Mouse (Mus musculus) layer of hippocampus, postnatal 14 days (tissue): ENCODE results near the gene 9030612E09Rik. TPM values are rescaled to one million over a fixed set of nuclear protein-coding genes. Genes with fewer than 3 reads are reported as not detected.

Source experiments
- DNase-seq, 2 experiments: peaks; one replicate each; pipeline ENCODE4 v3.0.0; 2021 to 2022; ENCODE audit warnings: low spot score in 2 of 2, mixed read lengths in 1 of 2
- long read RNA-seq, 2 experiments: library from polyadenylated mRNA; stranded (forward); transcript quantifications; one replicate each; pipeline ENCODE4 v2.0.0; 2021
- total RNA-seq, 2 experiments: library from RNA; stranded (reverse); gene quantifications; 2 replicates each; pipeline ENCODE4 v1.2.3; 2021

9030612E09Rik gene
- total RNA-seq = 1 to 10 TPM; 1.4 to 2.2 TPM
- long read RNA-seq, experiment 1, partial matches to known transcripts = 0 of 2 reads
- long read RNA-seq, experiment 1, other reads (novel, unspliced or antisense) = 1 of 2 reads
- long read RNA-seq, experiment 2, partial matches to known transcripts = 0 of 2 reads
- long read RNA-seq, experiment 2, other reads (novel, unspliced or antisense) = 0 of 2 reads

- DNase-seq = peak; percentile 83 to 85
Observed at GRCm38 (mm10) chr10:43174326-43175155, at the start of gene 9030612E09Rik, which contains the start of gene Sobp. 9030612E09Rik (plus strand) TSS chr10:43174704. Sobp (minus strand) TSS chr10:43174530.

- no peak for DNase-seq
Observed at GRCm38 (mm10) chr10:43128750-43129149, 45.8 kb upstream of the 9030612E09Rik start.

- DNase-seq = no peak
Observed at GRCm38 (mm10) chr10:43134027-43134426, 40.5 kb upstream of the 9030612E09Rik start.

- DNase-seq = no peak
Observed at GRCm38 (mm10) chr10:43143173-43143572, 31.3 kb upstream of the 9030612E09Rik start.

GRCm38 (mm10) chr10:43148456-43148855 lies 26.0 kb upstream of the 9030612E09Rik start:
- no peak for DNase-seq

GRCm38 (mm10) chr10:43152643-43153042 lies 21.9 kb upstream of the 9030612E09Rik start:
- no peak for DNase-seq

- peak; percentile 34 to 64 for DNase-seq
Observed at GRCm38 (mm10) chr10:43155046-43155560, 19.4 kb upstream of the 9030612E09Rik start.

GRCm38 (mm10) chr10:43158917-43159316 lies 15.6 kb upstream of the 9030612E09Rik start:
- no peak for DNase-seq

GRCm38 (mm10) chr10:43159333-43159732 lies 15.2 kb upstream of the 9030612E09Rik start:
- no peak for DNase-seq

GRCm38 (mm10) chr10:43162318-43162717 lies 12.2 kb upstream of the 9030612E09Rik start:
- DNase-seq = no peak

- DNase-seq = no peak
Observed at GRCm38 (mm10) chr10:43164406-43164805, 10.1 kb upstream of the 9030612E09Rik start.

GRCm38 (mm10) chr10:43166146-43166545 lies 8.4 kb upstream of the 9030612E09Rik start:
- DNase-seq = no peak

GRCm38 (mm10) chr10:43166817-43167216 lies 7.7 kb upstream of the 9030612E09Rik start:
- DNase-seq = no peak

- DNase-seq = no peak
Observed at GRCm38 (mm10) chr10:43168847-43169246, 5.7 kb upstream of the 9030612E09Rik start.

- no peak for DNase-seq
Observed at GRCm38 (mm10) chr10:43171106-43171505, 3.4 kb upstream of the 9030612E09Rik start.

- no peak for DNase-seq
Observed at GRCm38 (mm10) chr10:43172066-43172465, 2.4 kb upstream of the 9030612E09Rik start.

GRCm38 (mm10) chr10:43172554-43172953 lies 1.9 kb upstream of the 9030612E09Rik start:
- no peak for DNase-seq

- peak; percentile 45 to 52 for DNase-seq
Observed at GRCm38 (mm10) chr10:43173141-43173827, 1.2 kb upstream of the 9030612E09Rik start.

GRCm38 (mm10) chr10:43173828-43174325 lies 627 bp upstream of the 9030612E09Rik start:
- DNase-seq = peak; percentile 30 to 43

- peak in 1 of 2 experiments; percentile 18 for DNase-seq
Observed at GRCm38 (mm10) chr10:43175156-43175601, 675 bp downstream of the 9030612E09Rik start.

GRCm38 (mm10) chr10:43180313-43180912 lies 5.9 kb downstream of the 9030612E09Rik start:
- DNase-seq = peak in 1 of 2 experiments; percentile 24
